21 mouse cellular contexts compared by ENCODE assay signal in the genomic region with DNA sequence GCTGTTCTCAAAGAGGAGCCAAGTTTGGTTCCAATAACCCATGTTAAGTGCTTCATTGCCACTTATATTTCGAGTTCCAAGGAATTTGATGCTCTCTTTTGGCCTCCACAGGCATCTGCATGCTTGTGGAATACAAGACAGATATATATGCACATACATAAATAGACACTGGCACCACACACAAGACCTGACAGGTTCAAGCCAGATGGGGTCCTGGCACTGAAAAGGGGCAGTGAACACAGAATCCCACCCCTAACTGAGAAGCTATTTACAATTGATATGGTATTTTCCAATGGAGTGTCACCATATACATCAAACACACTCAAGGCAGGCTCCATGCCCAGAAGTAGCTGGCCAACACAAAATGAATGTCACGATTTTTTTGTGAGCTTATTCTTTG.
"Had no signal": no experiment of that assay in that cellular context is flagged by ENCODE, and none has a peak within 500 bp of the region (broad histone marks: within the 10 kb centered on the region; RNA-seq: fewer than 3 reads in every experiment).

No protein-coding gene starts in this region.

- H3K9ac ChIP-seq: limb, embryonic 12.5 days; limb, embryonic 15.5 days; liver, embryonic 14.5 days; liver, postnatal 0 days; lung, embryonic 15.5 days; midbrain, embryonic 15.5 days; neural tube, embryonic 13.5 days had no signal

- H3K9me3 ChIP-seq: limb, embryonic 12.5 days; limb, embryonic 15.5 days; lung, embryonic 15.5 days; midbrain, embryonic 15.5 days; neural tube, embryonic 13.5 days had no signal

- H3K27ac ChIP-seq: kidney, postnatal 0 days; layer of hippocampus, adult 2 months; left cerebral cortex, adult 2 months; limb, embryonic 12.5 days; limb, embryonic 15.5 days; liver, embryonic 14.5 days; lung, embryonic 15.5 days; midbrain, embryonic 15.5 days; neural tube, embryonic 13.5 days had no signal

- H3K27me3 ChIP-seq: lung, embryonic 15.5 days; midbrain, embryonic 15.5 days; neural tube, embryonic 13.5 days had no signal

- H3K4me2 ChIP-seq: limb, embryonic 12.5 days; limb, embryonic 15.5 days; liver, embryonic 11.5 days; lung, embryonic 15.5 days; midbrain, embryonic 11.5 days; midbrain, embryonic 15.5 days; neural tube, embryonic 13.5 days had no signal

- H3K36me3 ChIP-seq: limb, embryonic 12.5 days; limb, embryonic 15.5 days; lung, embryonic 15.5 days; midbrain, embryonic 15.5 days; neural tube, embryonic 13.5 days had no signal

- DNase-seq: kidney, postnatal 25 days; layer of hippocampus, adult 9-11 months; liver, postnatal 0 days; lung, postnatal 14 days; lung, postnatal 4 days; retina, postnatal 1 day; right cerebral cortex, postnatal 25 days; thymus, adult 18-20 months; thymus, postnatal 36 days had no signal

- H3K4me3 ChIP-seq: layer of hippocampus, adult 2 months; left cerebral cortex, adult 2 months; limb, embryonic 12.5 days; limb, embryonic 15.5 days; lung, embryonic 15.5 days; midbrain, embryonic 15.5 days; myocyte; neural tube, embryonic 13.5 days had no signal

- ATAC-seq: liver, postnatal 0 days; midbrain, embryonic 15.5 days had no signal

- H3K4me1 ChIP-seq: limb, embryonic 12.5 days; limb, embryonic 15.5 days; lung, embryonic 15.5 days; midbrain, embryonic 15.5 days; neural tube, embryonic 13.5 days had no signal
